Mouse (Mus musculus) midbrain, embryonic 13.5 days (tissue): Measurements from ENCODE around the gene Gm21976. TPM values are rescaled to one million over a fixed set of nuclear protein-coding genes. Genes with fewer than 3 reads are reported as not detected.

Source experiments
- ATAC-seq: fragments of 200-750 bp; cut with Nextera tagmentation; 2 replicates; pipeline ENCODE4 v1.8.0; 2017; ENCODE audit warnings: mild to moderate bottlenecking, moderate TSS enrichment, moderate library complexity
- H3K27ac ChIP-seq: fragments of 300-500 bp; sonication (generic); 2 replicates; pipeline ENCODE4 v1.5.1; 2015; ENCODE audit warnings: inconsistent platforms, mild to moderate bottlenecking, moderate library complexity
- H3K27me3 ChIP-seq: fragments of 300-500 bp; sonication (generic); 2 replicates; pipeline ENCODE4 v1.6.1; 2015; ENCODE audit warnings: mild to moderate bottlenecking, inconsistent platforms
- H3K36me3 ChIP-seq: fragments of 300-500 bp; sonication (generic); 2 replicates; pipeline ENCODE4 v1.6.1; 2015; ENCODE audit warnings: mild to moderate bottlenecking, inconsistent platforms
- H3K4me1 ChIP-seq: fragments of 300-500 bp; sonication (generic); replicated peaks from 2 replicates; pipeline ENCODE4 v1.6.1; 2015; ENCODE audit warnings: inconsistent platforms
- H3K4me2 ChIP-seq: fragments of 300-500 bp; sonication (generic); replicated peaks from 2 replicates; pipeline ENCODE4 v1.6.1; 2015; ENCODE audit warnings: moderate library complexity, mild to moderate bottlenecking, inconsistent platforms
- H3K4me3 ChIP-seq: fragments of 300-500 bp; sonication (generic); replicated peaks from 2 replicates; pipeline ENCODE4 v1.5.1; 2015; ENCODE audit warnings: mild to moderate bottlenecking, inconsistent platforms
- H3K9ac ChIP-seq: fragments of 300-500 bp; sonication (generic); replicated peaks from 2 replicates; pipeline ENCODE4 v1.6.1; 2015; ENCODE audit warnings: mild to moderate bottlenecking, inconsistent platforms
- H3K9me3 ChIP-seq: fragments of 300-500 bp; sonication (generic); 2 replicates; pipeline ENCODE4 v1.6.1; 2016; ENCODE audit warnings: mild to moderate bottlenecking, inconsistent platforms
- WGBS: fragments of 180-500 bp; shearing (Covaris S2); methylation state at CpG from one replicate; pipeline ENCODE4 v1.1.7; 2015; 5-methylcytosine and 5-hydroxymethylcytosine counted together
- polyA plus RNA-seq: library from polyadenylated mRNA; unstranded; fragments of >200 nt; fragmentation: Nextera tagmentation; extraction: Ambion mirVana; gene quantifications from 2 replicates; pipeline ENCODE4 v1.2.1, GENCODE M21; 2015

Gene Gm21976
- polyA plus RNA-seq, 1 experiment from 2014 or later, result not detected

DNA sequence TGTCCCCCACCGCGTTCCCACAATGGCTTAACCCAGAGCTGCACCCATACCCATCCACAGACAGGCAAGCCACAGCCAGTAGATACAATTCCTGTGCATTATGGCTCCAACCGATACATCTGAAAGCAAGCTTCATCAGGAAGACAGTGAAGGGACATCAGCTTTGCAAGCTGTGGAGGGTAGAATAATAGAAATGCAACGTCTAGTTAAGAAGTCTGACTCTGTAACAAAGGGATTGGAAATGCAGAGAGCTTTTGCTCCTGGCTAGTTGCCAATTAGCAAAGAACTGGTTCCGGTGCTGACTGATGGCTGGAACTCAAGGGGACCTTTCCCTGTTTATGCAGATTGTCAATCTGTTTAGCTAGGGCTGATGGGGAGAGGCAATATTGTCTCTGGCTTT, 26.7 kb downstream of the Gm21976 start:
- no peak overlapping the region for H3K4me3 ChIP-seq
- no peak for ATAC-seq
- WGBS, result 30% methylated on average over 5 of the region's 5 CpGs
- H3K9ac ChIP-seq, result no peak overlapping the region
- peaks cover 8% of the 10 kb centered on the region for H3K4me1 ChIP-seq
- H3K27me3 ChIP-seq, result no peaks in the 10 kb centered on the region
- peak overlapping the region; percentile 59 for H3K27ac ChIP-seq
- H3K36me3 ChIP-seq, result peaks cover 37% of the 10 kb centered on the region
- no peak overlapping the region for H3K4me2 ChIP-seq
- H3K9me3 ChIP-seq, result no peaks in the 10 kb centered on the region

DNA sequence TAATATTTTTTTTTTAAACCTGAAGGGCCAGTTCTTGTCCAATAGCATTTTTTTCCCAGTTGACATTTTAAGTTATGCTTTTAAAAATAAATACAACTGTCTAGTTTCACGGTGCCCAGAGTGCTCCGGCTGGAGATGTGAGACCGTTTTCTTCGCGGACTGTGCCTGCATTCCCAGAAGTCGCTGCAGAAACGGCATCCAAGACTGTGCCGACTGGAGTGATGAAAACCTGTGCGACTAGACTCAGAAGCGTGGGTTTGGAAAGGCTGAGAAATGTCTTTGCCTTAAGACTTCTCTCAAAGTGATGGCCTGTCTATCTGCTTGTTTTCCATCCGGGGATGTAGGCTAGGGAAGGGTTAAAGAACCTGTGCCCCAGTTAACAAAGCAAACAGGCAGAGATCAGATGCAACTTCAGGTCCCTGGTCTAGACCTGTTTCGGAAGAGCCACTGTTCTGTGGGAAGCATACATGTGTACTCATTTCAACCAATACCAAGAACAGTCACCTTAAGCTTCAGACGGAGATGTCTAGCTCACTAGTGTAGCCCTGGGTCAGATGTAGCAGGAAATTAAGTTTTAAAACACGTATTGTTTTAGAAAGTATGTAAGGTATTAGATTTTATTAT, 27.3 kb downstream of the Gm21976 start:
- Histone ChIP-seq H3K9me3 (no peaks in the 10 kb centered on the region), H3K36me3 (peaks cover 43% of the 10 kb centered on the region), H3K4me1 (peaks cover 8% of the 10 kb centered on the region), H3K4me2 (no peak overlapping the region), H3K4me3 (no peak overlapping the region), H3K9ac (no peak overlapping the region), H3K27ac (peak overlapping the region; percentile 31; the same call in 1 of the 2 replicates), H3K27me3 (no peaks in the 10 kb centered on the region)
- no peak for ATAC-seq
- WGBS, result 58% methylated on average over 14 of the region's 14 CpGs

DNA sequence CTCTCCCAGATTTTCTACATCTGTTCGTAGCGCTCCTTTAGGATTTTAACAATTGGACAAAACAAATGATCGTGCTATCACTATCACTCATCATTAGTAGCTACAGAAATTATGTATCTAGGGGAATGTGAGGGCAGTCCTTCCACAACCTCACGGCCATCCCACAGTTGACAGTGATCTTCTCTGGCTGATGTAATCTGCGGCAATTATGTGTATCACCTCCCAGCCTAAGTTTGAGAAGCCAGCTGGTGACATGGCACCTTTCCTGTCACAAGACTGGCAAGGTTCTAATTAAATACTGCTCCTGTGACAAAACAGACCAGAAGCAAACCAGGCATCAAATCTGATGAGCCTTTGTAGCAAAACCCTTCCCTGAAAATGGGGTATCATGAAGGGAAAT, 28.3 kb downstream of the Gm21976 start:
- H3K9me3 ChIP-seq, result no peaks in the 10 kb centered on the region
- no peak overlapping the region for H3K4me3 ChIP-seq
- peaks cover 8% of the 10 kb centered on the region for H3K4me1 ChIP-seq
- H3K36me3 ChIP-seq, result peaks cover 52% of the 10 kb centered on the region
- WGBS, result 86% methylated on average over 5 of the region's 5 CpGs
- H3K27ac ChIP-seq, result no peak overlapping the region
- H3K4me2 ChIP-seq, result no peak overlapping the region
- H3K27me3 ChIP-seq, result no peaks in the 10 kb centered on the region
- ATAC-seq, result no peak
- H3K9ac ChIP-seq, result no peak overlapping the region

DNA sequence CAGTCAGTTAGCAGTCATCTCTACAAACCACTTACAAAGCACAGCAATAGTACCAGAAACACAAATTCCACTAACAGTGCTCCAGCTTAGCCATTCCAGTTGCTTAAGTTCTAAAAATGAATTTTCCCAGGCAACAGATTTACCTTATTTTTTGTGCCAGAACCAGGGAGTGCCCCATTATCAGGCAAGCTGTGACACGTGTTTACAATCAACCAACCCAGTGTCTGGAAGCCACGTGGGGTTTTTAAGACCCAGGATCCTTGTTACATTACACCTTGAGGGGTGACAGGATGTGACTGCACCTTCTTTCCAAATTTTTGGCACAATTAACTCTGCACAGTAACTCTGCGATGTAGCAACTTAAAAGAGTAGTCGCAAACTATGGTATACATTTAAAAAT, 29.0 kb downstream of the Gm21976 start:
- H3K9ac ChIP-seq, result no peak overlapping the region
- H3K27me3 ChIP-seq, result no peaks in the 10 kb centered on the region
- peaks cover 57% of the 10 kb centered on the region for H3K36me3 ChIP-seq
- no peak for ATAC-seq
- H3K4me1 ChIP-seq, result peaks cover 11% of the 10 kb centered on the region
- no peak overlapping the region for H3K4me2 ChIP-seq
- H3K27ac ChIP-seq, result no peak overlapping the region
- 89% methylated on average over 4 of the region's 4 CpGs for WGBS
- H3K9me3 ChIP-seq, result no peaks in the 10 kb centered on the region
- H3K4me3 ChIP-seq, result no peak overlapping the region

DNA sequence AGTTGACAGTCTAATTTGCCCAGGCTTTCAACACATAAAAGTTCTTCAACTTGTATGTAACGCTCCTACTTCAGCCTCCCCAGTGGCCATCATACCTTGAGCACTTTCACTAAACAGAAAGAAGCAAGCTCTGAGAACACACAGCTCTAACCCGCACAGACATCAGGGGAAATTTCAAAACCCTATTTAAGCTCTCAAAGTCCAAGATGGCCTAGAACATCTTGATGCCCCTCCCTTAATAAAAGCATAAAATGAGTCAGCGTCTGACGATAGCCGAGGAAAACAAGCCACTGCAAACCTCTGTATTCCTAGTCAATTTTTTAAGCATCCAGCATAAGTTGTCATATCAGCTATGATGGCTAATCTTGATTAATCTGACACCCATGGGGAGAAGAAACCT, 31.9 kb downstream of the Gm21976 start:
- H3K27ac ChIP-seq, result no peak overlapping the region
- no peak for ATAC-seq
- no peak overlapping the region for H3K4me3 ChIP-seq
- H3K9me3 ChIP-seq, result no peaks in the 10 kb centered on the region
- no peak overlapping the region for H3K4me2 ChIP-seq
- no peaks in the 10 kb centered on the region for H3K27me3 ChIP-seq
- no peak overlapping the region for H3K9ac ChIP-seq
- H3K36me3 ChIP-seq, result peaks cover 55% of the 10 kb centered on the region
- H3K4me1 ChIP-seq, result peaks cover 26% of the 10 kb centered on the region
- WGBS, result 97% methylated on average over 5 of the region's 5 CpGs

DNA sequence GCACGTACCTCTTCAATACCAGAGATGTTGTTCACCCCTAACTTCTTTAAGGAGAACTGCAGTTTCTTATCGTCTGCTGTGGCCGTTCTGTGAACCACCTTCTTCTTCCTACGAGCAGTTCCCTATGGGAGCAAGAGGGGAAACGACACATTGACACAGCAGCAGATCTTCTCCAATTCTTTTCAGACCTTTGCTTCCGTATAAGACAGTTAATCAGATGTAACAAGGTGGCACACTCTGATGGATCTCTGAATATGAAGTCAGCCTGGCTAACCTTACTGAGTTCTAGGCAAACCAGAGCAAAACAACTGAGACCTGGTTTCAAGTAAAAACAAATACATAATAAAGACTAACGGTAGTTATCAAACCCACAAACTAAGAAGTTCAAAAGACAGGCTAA, 33.9 kb downstream of the Gm21976 start:
- Histone ChIP-seq H3K4me1 (peaks cover 27% of the 10 kb centered on the region), H3K27ac (no peak overlapping the region), H3K9me3 (no peaks in the 10 kb centered on the region), H3K4me3 (no peak overlapping the region), H3K9ac (no peak overlapping the region), H3K36me3 (peaks cover 45% of the 10 kb centered on the region), H3K27me3 (no peaks in the 10 kb centered on the region), H3K4me2 (no peak overlapping the region)
- no peak for ATAC-seq
- WGBS, result 88% methylated on average over 7 of the region's 7 CpGs

DNA sequence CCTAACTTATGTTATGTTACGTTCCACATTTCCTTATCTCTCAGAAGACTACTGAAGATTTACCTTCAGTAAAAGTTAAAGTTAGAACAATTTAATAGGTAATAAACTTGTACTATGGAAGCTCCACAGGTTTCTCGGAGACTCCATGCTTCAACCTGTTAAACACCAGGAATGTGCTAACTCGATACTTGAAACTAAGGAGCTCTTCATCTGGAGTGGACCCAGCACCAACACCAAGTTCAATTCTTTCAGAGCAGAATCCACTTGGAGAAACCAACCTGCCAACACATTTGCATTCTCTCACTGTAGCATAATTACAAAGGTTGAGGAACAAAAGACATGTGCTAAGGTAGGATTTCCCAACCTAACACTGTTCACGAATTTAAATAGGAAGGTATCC, 35.4 kb downstream of the Gm21976 start:
- peaks cover 33% of the 10 kb centered on the region for H3K36me3 ChIP-seq
- no peak overlapping the region for H3K27ac ChIP-seq
- no peaks in the 10 kb centered on the region for H3K27me3 ChIP-seq
- H3K4me1 ChIP-seq, result peaks cover 27% of the 10 kb centered on the region
- peak overlapping the region; percentile 98 for H3K4me3 ChIP-seq
- WGBS, result 82% methylated on average over 4 of the region's 4 CpGs
- H3K4me2 ChIP-seq, result peak overlapping the region; percentile 75
- no peak overlapping the region for H3K9ac ChIP-seq
- no peaks in the 10 kb centered on the region for H3K9me3 ChIP-seq
- ATAC-seq, result no peak

DNA sequence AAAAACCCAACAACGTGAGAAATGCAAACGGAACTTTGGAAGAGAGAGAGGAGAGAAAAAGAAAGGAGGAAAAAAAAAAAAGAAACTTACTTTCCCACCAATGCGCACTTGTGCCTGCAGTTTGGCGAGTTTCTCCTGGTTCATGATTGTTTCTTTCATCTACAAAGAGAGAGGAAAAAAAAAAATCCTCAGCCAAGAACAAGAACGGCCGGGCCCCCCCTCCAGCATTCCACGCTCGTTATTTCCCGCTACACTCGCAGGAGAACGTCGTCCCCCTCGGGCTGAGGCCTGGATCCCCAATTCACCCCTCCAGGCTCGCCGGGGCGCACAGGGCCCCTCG, 36.4 kb downstream of the Gm21976 start:
- H3K4me2 ChIP-seq, result peak overlapping the region; percentile 75
- peaks cover 23% of the 10 kb centered on the region for H3K36me3 ChIP-seq
- peak overlapping the region; percentile 90 for H3K27ac ChIP-seq
- H3K9ac ChIP-seq, result peak overlapping the region; percentile 97
- no peaks in the 10 kb centered on the region for H3K9me3 ChIP-seq
- 2% methylated on average over 17 of the region's 17 CpGs for WGBS
- H3K27me3 ChIP-seq, result no peaks in the 10 kb centered on the region
- H3K4me3 ChIP-seq, result peak overlapping the region; percentile 98
- ATAC-seq, result no peak
- peaks cover 27% of the 10 kb centered on the region for H3K4me1 ChIP-seq

DNA sequence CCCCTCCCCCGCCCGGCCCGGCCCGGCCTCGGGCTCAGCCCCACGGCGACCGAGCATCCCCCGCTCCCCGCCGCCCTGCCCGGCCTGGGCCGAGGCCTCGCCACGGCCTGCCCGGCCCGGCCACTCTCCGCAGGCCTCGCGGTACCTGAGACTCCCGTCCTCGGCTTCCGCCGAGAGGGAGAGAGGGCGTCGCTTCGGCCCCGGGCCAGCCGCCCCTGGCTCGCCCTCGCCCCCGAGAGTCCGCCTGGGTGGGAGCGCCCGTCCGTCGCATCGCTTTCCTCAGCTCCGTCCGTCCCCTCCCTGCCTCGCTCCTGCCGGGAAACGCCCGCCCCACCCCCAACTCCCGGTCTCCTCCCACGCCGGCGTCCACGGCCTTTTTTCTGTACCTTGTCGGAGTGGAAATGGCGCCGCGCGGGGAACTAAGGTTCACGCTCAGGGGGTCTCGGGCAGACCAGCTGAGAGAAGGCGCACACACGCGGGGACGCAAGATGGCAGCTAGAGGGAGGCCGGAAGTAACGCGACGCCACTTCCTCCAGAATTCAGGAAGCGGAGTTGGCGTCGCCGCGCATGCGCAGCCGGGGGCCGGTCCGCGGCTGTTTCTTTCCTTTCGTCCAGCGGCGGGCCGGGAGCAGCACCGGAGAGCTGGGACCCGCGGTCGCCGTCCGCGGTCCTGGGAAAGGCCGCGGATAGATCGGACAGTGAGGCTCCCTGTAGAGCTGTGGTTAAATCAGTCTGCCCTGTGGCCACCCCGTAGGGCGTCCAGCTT, 37.0 kb downstream of the Gm21976 start, which contains the start of gene Btf3:
Gene Btf3 (minus strand): TSS at position 527 of the 766 bp plus-strand sequence.
- Histone ChIP-seq H3K9ac (peak within 1 kb of the TSS; percentile 97), H3K9me3 (no peaks in the 10 kb centered on the region), H3K4me3 (peak within 1 kb of the TSS; percentile 98), H3K27ac (peak within 1 kb of the TSS; percentile 90), H3K27me3 (no peaks in the 10 kb centered on the region), H3K36me3 (peaks cover 17% of the 10 kb centered on the region), H3K4me2 (peak within 1 kb of the TSS; percentile 75), H3K4me1 (peaks cover 27% of the 10 kb centered on the region)
- peak; percentile 96 for ATAC-seq
- under 1% methylated on average over 84 of the region's 90 CpGs for WGBS

DNA sequence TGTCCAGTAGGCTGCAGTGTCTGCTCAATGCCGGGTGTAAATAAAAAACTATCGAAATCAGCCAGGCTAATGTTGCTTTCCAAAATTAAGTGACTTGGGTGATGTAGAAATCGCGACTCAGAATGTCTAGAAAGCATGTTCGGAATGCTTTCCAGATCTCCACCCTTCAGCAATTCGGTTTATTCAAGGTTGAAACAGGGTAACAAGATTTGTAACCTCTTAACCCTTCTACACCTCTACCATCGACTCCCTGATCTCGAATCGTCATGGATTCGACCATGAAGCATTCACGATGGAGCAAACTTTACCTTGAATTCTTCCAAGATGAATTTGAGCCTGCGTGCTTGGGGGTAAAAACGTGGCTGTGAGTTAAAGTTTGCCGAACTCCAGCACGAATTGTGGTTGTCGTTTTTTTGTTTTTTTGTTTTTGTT, 37.6 kb downstream of the Gm21976 start:
- WGBS, result 2% methylated on average over 16 of the region's 16 CpGs
- Histone ChIP-seq H3K4me2 (peak overlapping the region; percentile 75), H3K27me3 (no peaks in the 10 kb centered on the region), H3K4me1 (peaks cover 27% of the 10 kb centered on the region), H3K4me3 (peak overlapping the region; percentile 98), H3K9me3 (no peaks in the 10 kb centered on the region), H3K36me3 (peaks cover 11% of the 10 kb centered on the region), H3K9ac (peak overlapping the region; percentile 97), H3K27ac (peak overlapping the region; percentile 90)
- ATAC-seq, result 0 out of 2 replicates have a peak, but pooled peaks have one; percentile 5

DNA sequence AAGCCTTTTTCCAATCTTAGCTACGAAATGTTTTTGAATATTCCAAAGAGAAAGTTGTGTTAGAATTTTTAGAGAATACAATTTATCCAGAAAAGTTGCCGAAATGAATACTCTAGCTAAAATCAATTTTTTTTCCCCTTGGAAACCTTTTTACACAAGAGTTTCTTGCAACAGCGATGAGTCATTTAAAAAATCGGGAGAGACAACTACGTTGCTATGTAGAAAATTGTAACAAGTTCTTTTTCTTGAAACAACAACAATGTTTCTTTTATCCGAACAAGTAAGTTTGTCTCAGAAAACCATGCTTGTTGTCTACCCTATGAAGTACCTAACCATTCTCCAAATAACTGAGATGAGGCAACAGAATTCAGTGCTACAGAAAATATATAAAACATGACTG, 38.2 kb downstream of the Gm21976 start:
- no peak for ATAC-seq
- H3K27me3 ChIP-seq, result no peaks in the 10 kb centered on the region
- H3K4me1 ChIP-seq, result peaks cover 27% of the 10 kb centered on the region
- H3K9ac ChIP-seq, result no peak overlapping the region
- peaks cover 7% of the 10 kb centered on the region for H3K36me3 ChIP-seq
- H3K27ac ChIP-seq, result no peak overlapping the region
- WGBS, result 91% methylated on average over 6 of the region's 6 CpGs
- no peaks in the 10 kb centered on the region for H3K9me3 ChIP-seq
- H3K4me3 ChIP-seq, result peak overlapping the region; percentile 98; the same call in 1 of the 2 replicates
- H3K4me2 ChIP-seq, result peak overlapping the region; percentile 75

DNA sequence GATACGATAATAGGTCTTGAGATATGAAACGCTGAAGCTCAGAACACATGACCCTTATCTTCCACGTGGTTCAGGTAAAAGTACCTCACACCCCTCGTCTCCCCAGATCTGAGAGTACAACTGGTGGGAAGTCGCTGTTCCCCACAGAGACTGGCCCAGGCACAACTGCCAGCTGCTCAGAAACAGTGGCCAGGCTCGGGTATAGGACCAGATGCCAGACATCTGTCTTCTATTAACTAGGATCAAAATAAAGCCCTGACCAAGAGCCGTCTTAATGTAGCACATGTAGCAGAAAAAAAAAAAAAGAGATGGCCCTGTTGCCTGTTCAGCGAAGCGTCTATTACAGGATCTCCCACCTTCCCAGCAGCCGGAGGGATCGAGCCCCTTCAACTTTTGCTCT, 45.3 kb downstream of the Gm21976 start:
- Histone ChIP-seq H3K9me3 (no peaks in the 10 kb centered on the region), H3K27ac (no peak overlapping the region), H3K4me1 (no peaks in the 10 kb centered on the region), H3K9ac (no peak overlapping the region), H3K27me3 (no peaks in the 10 kb centered on the region), H3K36me3 (no peaks in the 10 kb centered on the region; the same call in 1 of the 2 replicates), H3K4me2 (no peak overlapping the region), H3K4me3 (no peak overlapping the region)
- WGBS, result 92% methylated on average over 11 of the region's 11 CpGs
- ATAC-seq, result no peak
